Mouse (Mus musculus): ENCODE measurements around the gene Dbnl. TPM values are rescaled to one million over a fixed set of nuclear protein-coding genes. Genes with fewer than 3 reads are reported as not detected.

Dbnl gene
- polyA plus RNA-seq (2016; fragmentation: Nextera tagmentation; extraction: Ambion mirVana): 138 and 153 TPM in 2 replicates

DNA sequence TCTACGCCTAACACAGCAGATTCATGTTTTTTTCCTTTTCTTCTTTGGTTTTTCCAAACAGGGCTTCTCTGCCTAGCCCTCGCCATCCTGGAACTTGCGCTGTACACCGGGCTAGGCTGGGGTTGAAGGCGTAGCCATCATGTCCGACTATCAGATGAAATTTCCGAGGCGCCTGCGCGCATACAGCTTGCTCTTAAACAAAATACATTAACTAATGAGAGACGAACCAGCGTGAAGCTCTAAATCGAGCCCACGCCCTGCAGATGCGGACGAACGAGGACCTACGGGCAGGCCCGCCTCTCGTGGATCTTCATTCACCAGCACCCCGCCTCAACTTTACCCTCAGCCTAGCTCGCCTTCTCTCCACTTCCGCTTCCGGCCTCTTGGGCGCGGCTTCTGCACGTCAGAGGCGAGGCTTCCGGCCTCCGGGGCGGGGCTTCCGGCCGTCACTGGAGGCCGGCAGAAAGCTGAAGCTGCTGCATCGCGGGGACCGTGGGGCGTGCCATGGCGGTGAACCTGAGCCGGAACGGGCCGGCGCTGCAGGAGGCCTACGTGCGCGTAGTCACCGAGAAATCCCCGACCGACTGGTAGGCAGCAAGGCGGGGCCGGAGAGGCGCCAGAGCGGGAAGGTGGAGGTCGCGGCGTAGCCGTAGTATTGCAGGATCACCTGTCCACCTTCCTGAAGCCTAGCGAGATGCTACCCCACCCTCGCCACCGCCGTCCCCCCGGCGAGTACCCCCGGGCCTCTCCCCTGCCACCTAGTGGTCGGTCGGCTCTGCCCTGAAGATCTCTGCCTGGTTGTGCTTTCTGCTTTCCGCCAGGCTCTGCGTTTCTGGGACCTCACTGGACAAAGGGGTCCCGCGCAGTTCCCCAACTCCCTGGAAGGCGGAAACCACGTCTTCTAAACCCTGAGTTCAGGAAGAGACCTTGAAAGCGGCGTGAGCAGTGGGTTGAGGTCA lies at the start of gene Dbnl:
Gene Dbnl, plus strand, starts transcription at position 433 of the 959 bp plus-strand sequence.
- Histone ChIP-seq H3K4me3 (peak within 1 kb of the TSS; percentile 85), H3K27ac (peak within 1 kb of the TSS; percentile 60), H3K4me2 (replicated peaks) (peak within 1 kb of the TSS; percentile 74), H3K36me3 (peaks cover 17% of the 10 kb centered on the region), H3K9me3 (no peaks in the 10 kb centered on the region), H3K27me3 (replicated peaks) (no peaks in the 10 kb centered on the region), H3K9ac (peak within 1 kb of the TSS; percentile 84), H3K4me1 (peaks cover 20% of the 10 kb centered on the region)
- under 1% methylated on average over 74 of the region's 74 CpGs for WGBS
- peak; percentile 97 for ATAC-seq (ENCODE audit: low FRiP score, low read depth)

DNA sequence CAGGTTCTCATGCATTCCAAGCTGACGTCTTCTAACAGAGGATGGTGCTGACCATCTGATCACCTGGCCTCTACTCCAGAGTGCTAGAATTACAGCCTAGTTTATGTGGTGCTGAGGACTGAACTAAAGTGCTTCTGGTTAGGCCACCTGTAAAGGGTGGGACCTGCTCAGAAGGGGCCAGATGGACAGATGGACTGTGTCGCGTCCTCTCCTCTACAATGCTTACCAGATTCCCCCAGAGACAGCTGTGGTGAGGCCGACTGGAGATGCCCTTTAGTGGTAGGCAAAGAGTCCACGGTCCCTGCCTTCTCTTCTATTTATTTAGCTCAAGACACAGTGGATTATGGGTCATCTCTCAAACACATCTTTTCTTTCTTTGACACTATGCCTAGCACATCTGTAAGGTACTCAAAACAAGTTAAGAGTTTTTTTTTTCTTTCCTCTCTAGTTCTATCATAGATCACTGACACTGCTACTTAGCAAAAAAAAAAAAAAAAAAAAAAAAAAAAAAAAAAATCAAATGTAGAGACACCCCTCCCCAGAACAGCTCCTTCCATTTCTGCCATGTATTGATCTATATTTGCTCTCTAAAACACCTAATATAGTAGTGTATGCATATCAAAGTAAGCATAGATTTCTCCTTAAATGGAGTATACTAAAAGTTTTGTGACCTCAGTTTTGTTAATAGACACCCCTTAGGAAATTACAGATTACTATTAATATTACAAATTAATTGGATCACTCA lies 49.2 kb upstream of the Dbnl start:
- peaks cover 3% of the 10 kb centered on the region for H3K4me1 ChIP-seq
- no peaks in the 10 kb centered on the region for H3K9me3 ChIP-seq
- no peaks in the 10 kb centered on the region for H3K27me3 ChIP-seq (replicated peaks)
- no peak overlapping the region for H3K4me3 ChIP-seq
- WGBS: 70% methylated on average over 5 of the region's 5 CpGs
- H3K27ac ChIP-seq: no peak overlapping the region
- no peak overlapping the region for H3K9ac ChIP-seq
- no peak for ATAC-seq (ENCODE audit: low FRiP score, low read depth)
- no peak overlapping the region for H3K4me2 ChIP-seq (replicated peaks)
- no peaks in the 10 kb centered on the region for H3K36me3 ChIP-seq

DNA sequence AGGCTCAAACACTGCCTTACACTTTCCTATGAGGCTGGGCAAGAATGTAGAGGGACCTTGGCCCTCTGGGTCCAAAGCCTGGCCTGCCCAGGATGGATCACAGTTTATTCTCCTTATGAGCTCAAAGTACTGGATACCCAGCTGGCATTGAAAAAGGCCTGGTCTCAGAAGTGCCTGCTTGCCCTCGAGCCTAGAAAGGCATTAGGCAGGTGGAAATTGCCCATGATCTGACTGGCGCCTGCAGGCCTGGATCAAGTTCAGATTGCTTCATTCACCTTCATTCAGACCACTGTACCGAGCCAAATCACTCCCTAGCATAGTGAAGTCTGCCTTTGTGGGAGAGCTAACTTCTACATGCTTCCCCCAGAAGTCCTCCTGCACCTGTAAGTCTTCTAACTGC lies 48.4 kb upstream of the Dbnl start:
- Histone ChIP-seq H3K27me3 (replicated peaks) (no peaks in the 10 kb centered on the region), H3K4me1 (peaks cover 3% of the 10 kb centered on the region), H3K4me3 (no peak overlapping the region), H3K4me2 (replicated peaks) (peak overlapping the region; percentile 25; the same call in 1 of the 2 replicates), H3K9me3 (no peaks in the 10 kb centered on the region), H3K9ac (no peak overlapping the region), H3K27ac (no peak overlapping the region), H3K36me3 (no peaks in the 10 kb centered on the region)
- no peak for ATAC-seq (ENCODE audit: low FRiP score, low read depth)
- 72% methylated on average over 3 of the region's 3 CpGs for WGBS

DNA sequence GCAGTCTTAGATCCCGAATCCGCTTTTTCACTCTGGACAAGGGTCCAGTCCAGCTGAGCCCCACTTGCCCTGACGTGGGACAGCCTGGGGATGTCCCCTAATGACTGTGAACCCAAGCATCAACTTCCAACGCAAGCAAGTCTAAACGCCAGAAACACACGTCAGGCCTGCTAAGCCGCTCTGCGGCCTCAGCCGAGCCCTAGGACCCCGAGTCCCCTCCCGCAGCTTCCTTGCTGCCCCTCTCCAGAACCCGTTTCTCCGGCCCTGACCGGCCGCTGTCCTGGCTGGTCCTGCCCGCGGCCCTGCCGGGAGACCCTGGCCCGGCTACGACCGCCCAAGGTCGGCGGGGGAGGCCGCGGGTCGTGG lies 47.7 kb upstream of the Dbnl start:
- peak; percentile 57 for ATAC-seq (ENCODE audit: low FRiP score, low read depth)
- WGBS: 2% methylated on average over 26 of the region's 26 CpGs
- H3K27me3 ChIP-seq (replicated peaks): no peaks in the 10 kb centered on the region

DNA sequence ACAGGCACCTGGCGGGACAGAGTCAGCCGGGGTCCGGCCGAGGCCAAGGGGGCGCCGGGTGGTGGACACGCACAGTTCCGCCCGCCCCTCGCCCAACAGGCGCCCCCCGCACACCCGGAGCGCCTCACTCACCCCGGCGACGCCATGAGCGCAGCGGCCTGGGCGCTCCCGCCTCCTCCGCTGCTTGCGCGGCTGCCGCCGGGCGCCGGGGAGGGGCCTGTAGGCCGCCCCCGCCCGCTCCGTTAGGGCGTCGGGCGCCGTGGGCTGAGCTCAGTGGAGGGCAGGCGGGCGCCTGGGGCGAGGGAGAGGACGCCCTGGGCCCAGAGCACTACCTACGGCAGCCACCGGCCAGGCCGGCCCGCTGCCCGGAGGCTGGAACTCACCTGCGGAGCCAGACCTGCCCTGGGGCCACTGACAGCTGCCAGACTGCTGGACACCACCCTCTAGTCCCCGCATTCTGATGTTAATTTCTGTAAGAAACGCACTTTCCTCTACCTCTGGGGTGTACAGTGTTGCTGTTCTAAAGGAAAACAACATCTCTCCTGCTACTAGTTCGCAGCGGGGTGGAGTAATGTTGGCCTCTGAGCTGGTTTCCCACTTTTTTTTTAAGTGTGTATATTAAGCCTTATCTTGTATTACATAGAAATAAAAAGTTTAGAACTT lies 47.2 kb upstream of the Dbnl start:
- peak; percentile 88 for ATAC-seq (ENCODE audit: low FRiP score, low read depth)
- no peak overlapping the region for H3K27ac ChIP-seq
- peak overlapping the region; percentile 96 for H3K9ac ChIP-seq
- H3K9me3 ChIP-seq: no peaks in the 10 kb centered on the region
- peaks cover 3% of the 10 kb centered on the region for H3K4me1 ChIP-seq
- WGBS: 1% methylated on average over 42 of the region's 50 CpGs
- H3K4me3 ChIP-seq: peak overlapping the region; percentile 84
- H3K27me3 ChIP-seq (replicated peaks): no peaks in the 10 kb centered on the region
- peak overlapping the region; percentile 98 for H3K4me2 ChIP-seq (replicated peaks)
- no peaks in the 10 kb centered on the region for H3K36me3 ChIP-seq

More for the DNA sequence above, 47.7 kb upstream of the Dbnl start:
- H3K36me3 ChIP-seq: no peaks in the 10 kb centered on the region
- H3K4me1 ChIP-seq: peaks cover 3% of the 10 kb centered on the region
- peak overlapping the region; percentile 96 for H3K9ac ChIP-seq
- peak overlapping the region; percentile 84 for H3K4me3 ChIP-seq
- H3K27ac ChIP-seq: no peak overlapping the region
- H3K9me3 ChIP-seq: no peaks in the 10 kb centered on the region
- H3K4me2 ChIP-seq (replicated peaks): peak overlapping the region; percentile 98

DNA sequence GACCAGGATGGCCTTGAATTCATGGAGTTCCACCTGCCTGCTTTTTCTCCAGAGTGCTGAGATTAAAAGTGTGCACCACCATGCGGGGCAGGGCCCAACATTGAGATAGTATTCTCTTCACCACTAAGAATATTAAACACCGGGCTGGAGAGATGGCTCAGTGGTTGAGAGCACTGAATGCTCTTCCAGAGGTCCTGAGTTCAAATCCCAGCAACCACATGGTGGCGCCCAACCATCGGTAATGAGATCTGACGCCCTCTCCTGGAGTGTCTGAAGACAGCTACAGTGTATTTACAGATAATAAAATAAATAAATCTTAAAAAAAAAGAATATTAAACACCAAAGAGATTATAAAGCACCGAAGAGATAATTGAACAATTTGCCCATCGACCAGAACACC lies 46.2 kb upstream of the Dbnl start:
- Histone ChIP-seq H3K4me1 (peaks cover 3% of the 10 kb centered on the region), H3K27ac (no peak overlapping the region), H3K9ac (no peak overlapping the region), H3K4me3 (no peak overlapping the region), H3K27me3 (replicated peaks) (no peaks in the 10 kb centered on the region), H3K36me3 (no peaks in the 10 kb centered on the region), H3K4me2 (replicated peaks) (no peak overlapping the region), H3K9me3 (no peaks in the 10 kb centered on the region)
- no peak for ATAC-seq (ENCODE audit: low FRiP score, low read depth)
- 82% methylated on average over 7 of the region's 7 CpGs for WGBS

DNA sequence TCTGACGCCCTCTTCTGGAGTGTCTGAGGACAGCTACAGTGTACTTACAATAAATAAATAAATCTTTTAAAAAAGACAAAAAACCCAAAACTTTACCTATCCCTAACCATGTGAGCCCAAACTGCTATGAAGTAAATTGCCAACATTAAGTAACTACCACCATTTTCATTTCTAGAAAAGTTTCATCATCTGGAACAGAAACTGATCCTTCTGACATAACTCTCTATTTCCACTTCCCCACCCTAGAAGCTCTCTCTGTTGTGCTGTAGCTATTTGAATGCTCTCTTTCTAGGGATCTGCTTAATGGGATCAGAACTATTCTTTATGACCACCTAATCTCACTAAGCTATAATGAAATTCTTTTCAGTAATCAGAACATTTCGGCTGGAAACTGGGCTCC lies 43.3 kb upstream of the Dbnl start:
- 83% methylated on average over 2 of the region's 2 CpGs for WGBS
- Histone ChIP-seq H3K36me3 (0 out of 2 replicates have a peak, but pooled peaks cover 6% of the 10 kb centered on the region), H3K27ac (no peak overlapping the region), H3K4me1 (peaks cover 3% of the 10 kb centered on the region), H3K27me3 (replicated peaks) (no peaks in the 10 kb centered on the region), H3K4me3 (no peak overlapping the region), H3K9me3 (no peaks in the 10 kb centered on the region), H3K9ac (no peak overlapping the region), H3K4me2 (replicated peaks) (no peak overlapping the region)
- no peak for ATAC-seq (ENCODE audit: low FRiP score, low read depth)

DNA sequence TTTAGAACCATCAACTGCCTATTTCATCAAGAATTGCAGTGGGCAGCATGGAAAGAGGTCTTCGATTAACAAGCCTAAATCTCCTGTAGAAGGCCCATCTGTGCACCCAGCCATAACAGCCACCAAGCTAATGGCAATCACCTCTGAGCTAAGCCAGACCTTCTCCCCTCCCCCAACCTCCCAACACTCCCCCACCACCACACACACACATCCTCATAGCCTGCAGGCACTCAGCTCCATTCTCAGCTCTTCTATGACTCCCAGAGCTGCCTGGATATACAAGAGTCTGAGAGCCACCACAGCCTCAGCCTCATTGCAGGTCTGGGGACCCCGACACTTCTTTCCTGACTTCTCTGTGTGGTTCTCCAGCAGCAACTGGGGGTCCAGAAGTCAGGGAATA lies 34.5 kb upstream of the Dbnl start:
- Histone ChIP-seq H3K4me1 (no peaks in the 10 kb centered on the region), H3K27me3 (replicated peaks) (no peaks in the 10 kb centered on the region), H3K9me3 (peaks cover 5% of the 10 kb centered on the region; the same call in 1 of the 2 replicates), H3K36me3 (peaks cover 14% of the 10 kb centered on the region; the same call in 1 of the 2 replicates), H3K4me2 (replicated peaks) (no peak overlapping the region), H3K9ac (no peak overlapping the region), H3K4me3 (no peak overlapping the region), H3K27ac (no peak overlapping the region)
- no peak for ATAC-seq (ENCODE audit: low FRiP score, low read depth)
- WGBS: 85% methylated on average over 2 of the region's 2 CpGs

DNA sequence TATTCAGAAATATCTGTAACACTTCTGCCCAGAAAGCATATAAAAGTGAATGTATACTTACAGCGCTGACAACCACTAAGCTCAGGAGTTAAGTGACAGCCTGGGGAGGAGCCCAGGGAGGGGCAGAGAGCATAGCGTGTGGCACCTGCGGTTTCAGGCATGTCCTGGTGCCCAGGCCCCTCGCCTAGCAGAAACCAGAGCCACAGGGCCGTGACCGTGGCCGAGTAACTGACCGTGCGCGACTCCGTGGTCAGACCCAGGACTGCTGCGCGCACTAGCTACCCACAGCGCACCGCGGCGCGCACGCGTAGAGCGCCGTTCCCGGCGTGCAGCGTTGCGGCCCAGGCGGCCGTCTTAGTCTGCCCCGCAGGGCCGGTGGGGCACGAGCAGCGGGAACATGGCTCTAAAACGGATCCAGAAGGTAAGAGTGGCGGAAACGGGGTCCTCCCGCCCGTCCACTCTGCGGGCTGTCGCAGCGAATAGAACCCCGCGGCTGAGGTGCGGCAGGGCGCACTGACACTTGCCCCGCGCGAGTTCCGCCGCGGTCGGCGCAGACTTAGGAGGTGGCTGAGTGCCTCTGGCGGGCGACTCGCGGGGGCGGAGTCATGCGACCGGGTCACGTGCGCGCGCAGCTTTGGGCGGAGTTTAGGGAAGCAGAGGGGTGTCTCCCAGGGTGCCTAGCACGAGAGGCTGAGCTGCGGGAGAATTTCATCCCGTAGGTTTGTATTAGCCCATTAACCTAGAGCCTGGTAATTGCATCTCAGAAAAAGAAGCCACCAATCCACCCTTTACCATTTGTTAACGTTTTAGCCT lies 26.3 kb upstream of the Dbnl start, which contains the start of gene Urgcp:
Gene Urgcp, minus strand, starts transcription at position 557 of the 813 bp plus-strand sequence.
- H3K36me3 ChIP-seq: no peaks in the 10 kb centered on the region
- H3K9ac ChIP-seq: peak within 1 kb of the TSS; percentile 89
- under 1% methylated on average over 68 of the region's 68 CpGs for WGBS
- no peaks in the 10 kb centered on the region for H3K27me3 ChIP-seq (replicated peaks)
- H3K9me3 ChIP-seq: no peaks in the 10 kb centered on the region
- ATAC-seq (ENCODE audit: low FRiP score, low read depth): peak; percentile 99
- H3K4me2 ChIP-seq (replicated peaks): peak within 1 kb of the TSS; percentile 79
- H3K4me1 ChIP-seq: peaks cover 11% of the 10 kb centered on the region
- peak within 1 kb of the TSS; percentile 73 for H3K4me3 ChIP-seq
- H3K27ac ChIP-seq: peak within 1 kb of the TSS; percentile 80; the same call in 1 of the 2 replicates

DNA sequence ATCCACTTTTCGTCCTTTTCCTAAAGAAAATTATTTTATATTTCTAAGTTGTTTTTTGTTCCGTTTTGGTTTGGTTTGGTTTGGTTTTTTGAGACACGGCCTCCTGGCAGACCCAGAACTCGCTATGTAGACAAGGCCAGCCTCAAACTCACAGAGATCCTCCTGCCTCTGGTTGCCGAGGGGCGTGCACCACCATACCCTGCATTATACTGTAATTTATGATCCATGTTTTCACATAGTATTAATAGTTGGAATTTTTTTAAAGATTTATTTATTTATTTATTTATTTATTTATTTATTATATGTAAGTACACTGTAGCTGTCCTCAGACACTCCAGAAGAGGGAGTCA lies 25.7 kb upstream of the Dbnl start:
- peak overlapping the region; percentile 73 for H3K4me3 ChIP-seq
- H3K4me2 ChIP-seq (replicated peaks): peak overlapping the region; percentile 79
- H3K36me3 ChIP-seq: no peaks in the 10 kb centered on the region
- no peak overlapping the region for H3K27ac ChIP-seq
- peak; percentile 57; the same call in 1 of the 2 replicates for ATAC-seq (ENCODE audit: low FRiP score, low read depth)
- WGBS: 20% methylated on average over 6 of the region's 6 CpGs
- no peaks in the 10 kb centered on the region for H3K27me3 ChIP-seq (replicated peaks)
- H3K9ac ChIP-seq: peak overlapping the region; percentile 35; the same call in 1 of the 2 replicates
- peaks cover 11% of the 10 kb centered on the region for H3K4me1 ChIP-seq
- no peaks in the 10 kb centered on the region for H3K9me3 ChIP-seq

DNA sequence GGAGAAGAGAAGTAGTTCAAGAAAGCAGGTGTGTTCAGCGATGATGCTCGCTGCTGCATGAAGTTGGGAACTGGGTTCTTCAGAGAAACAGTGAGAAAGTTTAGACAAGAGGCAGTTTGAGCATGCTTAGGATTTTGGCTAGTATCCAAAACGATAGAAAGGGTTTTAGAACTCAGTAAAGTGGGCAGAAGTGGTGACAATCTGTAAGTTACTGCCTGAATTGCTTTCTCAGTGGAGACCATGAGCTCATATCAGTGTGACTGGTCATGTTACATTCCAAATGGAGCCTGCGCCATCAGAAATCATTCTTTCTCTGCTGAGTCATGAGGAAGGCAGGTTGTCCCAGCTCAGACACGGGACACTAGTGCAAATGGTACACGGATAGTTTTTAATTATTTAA lies 22.3 kb upstream of the Dbnl start:
- no peaks in the 10 kb centered on the region for H3K27me3 ChIP-seq (replicated peaks)
- H3K27ac ChIP-seq: no peak overlapping the region
- H3K4me1 ChIP-seq: peaks cover 4% of the 10 kb centered on the region; the same call in 1 of the 2 replicates
- no peak for ATAC-seq (ENCODE audit: low FRiP score, low read depth)
- H3K9me3 ChIP-seq: no peaks in the 10 kb centered on the region
- no peak overlapping the region for H3K4me2 ChIP-seq (replicated peaks)
- H3K36me3 ChIP-seq: peaks cover 12% of the 10 kb centered on the region
- no peak overlapping the region for H3K4me3 ChIP-seq
- no peak overlapping the region for H3K9ac ChIP-seq
- 91% methylated on average over 6 of the region's 6 CpGs for whole genome bisulfite sequencing

Measured in neural tube, embryonic 12.5 days (tissue).